Mouse (Mus musculus) small intestine, adult 2 months (tissue): ENCODE data around the gene Hopx.

Experiments
- CTCF ChIP-seq: fragments of 200-500 bp; IDR thresholded peaks from 2 replicates; pipeline ENCODE4 v1.5.1; 2012; ENCODE audit warnings: low read depth, mild to moderate bottlenecking, control low read depth, inconsistent platforms, low read length, moderate library complexity, mixed read lengths; ENCODE audit not compliant: insufficient replicate concordance, insufficient read length; ENCODE audit errors: extremely low read depth
- POLR2A ChIP-seq: fragments of 200-500 bp; IDR thresholded peaks from 2 replicates; pipeline ENCODE4 v1.6.1; 2012; ENCODE audit warnings: low read depth, mild to moderate bottlenecking, control low read depth, inconsistent platforms, low read length, moderate library complexity

GRCm38 (mm10) chr5:77112066-77112465 lies 2.9 kb downstream of the Hopx start:
- TF ChIP-seq POLR2A (no peak), CTCF (no peak)
